29 mouse cellular contexts compared by ENCODE assay signal in genomic region chr9:114477019-114477418, GRCm38 (mm10). TPM values are rescaled to one million over a fixed set of nuclear protein-coding genes. Genes with fewer than 3 reads are reported as not detected.
DNase-seq lines count a peak whose midpoint lies in the region; ATAC-seq and TF ChIP-seq lines count a peak whose summit lies in the region.
"Had no signal": no experiment of that assay in that cellular context is flagged by ENCODE, and none has a peak within 500 bp of the region (broad histone marks: within the 10 kb centered on the region; RNA-seq: fewer than 3 reads in every experiment).

No protein-coding gene starts in this region.

- peak; percentile 59 for DNase-seq in CD4-positive helper T cell, adult 2 months (ENCODE audit: low read depth, low spot score)
- DNase-seq in CH12.LX (ENCODE audit: extremely low read depth), result peak; percentile 51
- DNase-seq in fat pad, adult 2 months (ENCODE audit: extremely low read depth, low read depth, low spot score), result peak; percentile 19
- DNase-seq in c-Kit-positive CD71-positive TER-119-positive erythroid progenitor cells, embryonic 14.5 days (ENCODE audit: low spot score), result no peak
- no peak for DNase-seq in cerebellum, postnatal 14 days
- DNase-seq in midbrain, embryonic 11.5 days (ENCODE audit: low spot score, missing footprints), result no peak
- DNase-seq in embryo, embryonic 10.5 days (ENCODE audit: low spot score), result no peak
- DNase-seq: adrenal gland, adult 8-10 months; adrenal gland, postnatal 14 days; adrenal gland, postnatal 36 days; B cell, adult 2 months; cerebellum, adult 11 months; cerebellum, adult 18-20 months; cerebellum, adult 8-10 months; cerebellum, adult 9-11 months; cerebellum, postnatal 25 days; embryo, embryonic 11 days; forebrain, postnatal 0 days had no signal

- H3K4me2 ChIP-seq in CH12.LX (ENCODE audit: insufficient read depth, low read depth, poor library complexity, severe bottlenecking), result peak overlapping the region; percentile 1; the same call in 1 of the 2 replicates
- no peak overlapping the region for H3K4me2 ChIP-seq in midbrain, embryonic 11.5 days
- H3K4me2 ChIP-seq: embryonic facial prominence, embryonic 13.5 days; embryonic facial prominence, embryonic 15.5 days; forebrain, embryonic 13.5 days; forebrain, embryonic 15.5 days had no signal

- no peaks in the 10 kb centered on the region for H3K79me2 ChIP-seq in CH12.LX (replicated peaks; ENCODE audit: control insufficient read depth, extremely low read depth, insufficient read depth, poor library complexity, severe bottlenecking)

- no peak for TF ChIP-seq POLR2A in CH12.LX (IDR thresholded peaks at IDR 0.05; ENCODE audit: low read depth, low read length)

- 93% methylated on average over 9 of the region's 9 CpGs for WGBS in midbrain, embryonic 11.5 days

- H3K36me3 ChIP-seq in CH12.LX (replicated peaks in 1 of 2; ENCODE audit: control insufficient read depth in 1 of 2, insufficient read depth in 1 of 2, low read length in 1 of 2), result peaks cover 7 to 46% of the 10 kb centered on the region in 2 experiments
- H3K36me3 ChIP-seq in midbrain, embryonic 11.5 days (ENCODE audit: control insufficient read depth, insufficient read depth, low read length), result no peaks in the 10 kb centered on the region
- H3K36me3 ChIP-seq: embryonic facial prominence, embryonic 15.5 days; forebrain, embryonic 15.5 days had no signal

- TF ChIP-seq EP300 in CH12.LX (IDR thresholded peaks at IDR 0.05; ENCODE audit: low read length), result 0 out of 2 replicates have a peak, but pooled peaks have one; percentile 16

- peak; percentile 33 for ATAC-seq in inflammation-experienced regulatory T-cells, adult 6 months
- no peak for ATAC-seq in midbrain, embryonic 11.5 days (ENCODE audit: low FRiP score)
- ATAC-seq: forebrain, embryonic 13.5 days; forebrain, embryonic 15.5 days; forebrain, postnatal 0 days had no signal

- no peak overlapping the region for H3K9ac ChIP-seq in CH12.LX (ENCODE audit: insufficient read depth, low read depth)
- no peak overlapping the region for H3K9ac ChIP-seq in midbrain, embryonic 11.5 days (ENCODE audit: low read length)
- H3K9ac ChIP-seq: embryonic facial prominence, embryonic 13.5 days; embryonic facial prominence, embryonic 15.5 days; forebrain, embryonic 13.5 days; forebrain, embryonic 15.5 days; forebrain, postnatal 0 days had no signal

- H3K27ac ChIP-seq in CH12.LX (ENCODE audit: insufficient read depth, low read depth), result peak overlapping the region; percentile 76
- no peak overlapping the region for H3K27ac ChIP-seq in midbrain, embryonic 11.5 days (ENCODE audit: low read depth, low read length)
- H3K27ac ChIP-seq: embryonic facial prominence, embryonic 13.5 days; embryonic facial prominence, embryonic 15.5 days; forebrain, embryonic 13.5 days; forebrain, embryonic 15.5 days had no signal

- no peak overlapping the region for H3K4me3 ChIP-seq in CH12.LX (replicated peaks in 1 of 3; ENCODE audit: low read depth in 2 of 3, low read length in 2 of 3, poor library complexity in 1 of 3)
- H3K4me3 ChIP-seq in midbrain, embryonic 11.5 days (ENCODE audit: low read depth, low read length), result no peak overlapping the region
- H3K4me3 ChIP-seq: embryonic facial prominence, embryonic 13.5 days; embryonic facial prominence, embryonic 15.5 days; erythroblast, embryonic 14.5 days; forebrain, embryonic 13.5 days; forebrain, embryonic 15.5 days had no signal

- H3K9me3 ChIP-seq in CH12.LX (replicated peaks; ENCODE audit: low read length), result no peaks in the 10 kb centered on the region
- H3K9me3 ChIP-seq in midbrain, embryonic 11.5 days (ENCODE audit: control insufficient read depth, low read length), result no peaks in the 10 kb centered on the region
- H3K9me3 ChIP-seq: embryonic facial prominence, embryonic 13.5 days; embryonic facial prominence, embryonic 15.5 days; forebrain, embryonic 13.5 days; forebrain, embryonic 15.5 days had no signal

- H3K27me3 ChIP-seq in CH12.LX (replicated peaks), result no peaks in the 10 kb centered on the region
- no peaks in the 10 kb centered on the region for H3K27me3 ChIP-seq in midbrain, embryonic 11.5 days (ENCODE audit: control insufficient read depth, insufficient read depth, low read length)
- H3K27me3 ChIP-seq: embryonic facial prominence, embryonic 13.5 days; embryonic facial prominence, embryonic 15.5 days; forebrain, embryonic 13.5 days; forebrain, embryonic 15.5 days had no signal

- dilution Hi-C loops in CH12.LX (cut with MboI; ENCODE audit: extremely low pct_ligation_motif_present, extremely low pct_unique_long_range_greater_than_20kb, low sequenced_read_pairs), result no loop called here

- no peak for TF ChIP-seq CTCF in CH12.LX (conservative IDR thresholded peaks at IDR 0.05 in 1 of 2, IDR thresholded peaks at IDR 0.05 in 1 of 2; ENCODE audit: low read depth in 2 of 2, low read length in 2 of 2)

- H3K4me1 ChIP-seq in CH12.LX (ENCODE audit: control insufficient read depth in 1 of 2, insufficient read depth in 2 of 2), result peaks cover 21 to 59% of the 10 kb centered on the region in 2 experiments
- no peaks in the 10 kb centered on the region for H3K4me1 ChIP-seq in midbrain, embryonic 11.5 days (ENCODE audit: control insufficient read depth, insufficient read depth, low read length)
- H3K4me1 ChIP-seq: embryonic facial prominence, embryonic 13.5 days; embryonic facial prominence, embryonic 15.5 days; forebrain, embryonic 13.5 days; forebrain, embryonic 15.5 days had no signal

- in situ Hi-C loops in CH12.LX (cut with MboI; ENCODE audit: low pct_ligation_motif_present, low pct_unique_long_range_greater_than_20kb, low sequenced_read_pairs), result loop anchor here (25.0 kb wide), 1 partner anchor 165 kb away; no protein-coding TSS in a partner anchor

- no peak for TF ChIP-seq RAD21 in CH12.LX (IDR thresholded peaks at IDR 0.05; ENCODE audit: low read depth, low read length)

TF ChIP-seq in CH12.LX, 34 proteins besides CTCF, POLR2A, EP300 and RAD21:
- peak; percentile 84 for TF ChIP-seq IRF4 (IDR thresholded peaks at IDR 0.05; ENCODE audit: low read depth, low read length)
- TF ChIP-seq MXI1 (IDR thresholded peaks at IDR 0.05; ENCODE audit: low read depth, low read length), result no peak
- TF ChIP-seq E2F4 (IDR thresholded peaks at IDR 0.05; ENCODE audit: insufficient replicate concordance, low read depth, low read length), result no peak
- TF ChIP-seq USF1 (IDR thresholded peaks at IDR 0.05; ENCODE audit: low read depth, low read length), result no peak
- TF ChIP-seq NELFE (IDR thresholded peaks at IDR 0.05; ENCODE audit: low read depth, low read length), result no peak
- TF ChIP-seq CHD1 (IDR thresholded peaks at IDR 0.05; ENCODE audit: low read depth, low read length), result no peak
- peak; percentile 70 for TF ChIP-seq BHLHE40 (IDR thresholded peaks at IDR 0.05; ENCODE audit: low read depth, low read length)
- peak; percentile 42; the same call in 1 of the 2 replicates for TF ChIP-seq MAX (IDR thresholded peaks at IDR 0.05; ENCODE audit: low read length)
- 0 out of 2 replicates have a peak, but pooled peaks have one; percentile 39 for TF ChIP-seq TCF12 (IDR thresholded peaks at IDR 0.05; ENCODE audit: low read depth, low read length)
- peak; percentile 71 for TF ChIP-seq NRF1 (IDR thresholded peaks at IDR 0.05; ENCODE audit: low read depth, low read length)
- TF ChIP-seq ZNF384 (IDR thresholded peaks at IDR 0.05; ENCODE audit: low read depth, low read length), result peak; percentile 55
- TF ChIP-seq UBTF (IDR thresholded peaks at IDR 0.05; ENCODE audit: low read depth, low read length), result no peak
- peak; percentile 54; the same call in 1 of the 2 replicates for TF ChIP-seq MYC (IDR thresholded peaks at IDR 0.05; ENCODE audit: low read depth, low read length)
TF ChIP-seq in CH12.LX: peak in this region for 7.

RNA-seq across cellular contexts. Expression of gene Ccr4, which starts 27.7 kb away (rescaled TPM):
- total RNA-seq in CH12.LX (2012; rRNA removed) (0.08 TPM in 2 replicates), CH12.LX (2014; rRNA removed) (0.36 and 0.55 TPM in 2 replicates)
- polyA plus RNA-seq in CH12.LX (2012; ENCODE audit: insufficient read length, low read depth), result 0.65 and 0.74 TPM in 2 replicates
- 10 to 100 TPM; 16.1 to 24.9 (median 17.5) TPM for polyA plus RNA-seq in inflammation-experienced regulatory T-cells, adult 6 months (2017; shearing (Covaris generic))
- polyA plus RNA-seq in midbrain, embryonic 11.5 days (2014; fragmentation: Nextera tagmentation; extraction: Ambion mirVana), result not detected in 2 replicates
- total RNA-seq: adrenal gland, adult 18-20 months; adrenal gland, adult 8-10 months; adrenal gland, postnatal 14 days; adrenal gland, postnatal 36 days; forebrain, postnatal 0 days; MEL had no signal
- polyA plus RNA-seq: cortical plate, adult 2 months; embryonic facial prominence, embryonic 11.5 days; erythroblast, embryonic 14.5 days; forebrain, embryonic 11.5 days; forebrain, embryonic 13.5 days; forebrain, embryonic 15.5 days; forebrain, postnatal 0 days had no signal

RNA-seq across cellular contexts. Expression of gene C130032M10Rik, which starts 38.5 kb away (rescaled TPM):
- total RNA-seq in CH12.LX (2012; rRNA removed) (not detected in 2 replicates), CH12.LX (2014; rRNA removed) (not detected in 2 replicates)
- polyA plus RNA-seq in CH12.LX (2012; ENCODE audit: insufficient read length, low read depth), result not detected in 2 replicates
- not detected for polyA plus RNA-seq in inflammation-experienced regulatory T-cells, adult 6 months (2017; shearing (Covaris generic))
- not detected in 2 replicates for polyA plus RNA-seq in midbrain, embryonic 11.5 days (2014; fragmentation: Nextera tagmentation; extraction: Ambion mirVana)
- total RNA-seq: adrenal gland, adult 18-20 months; adrenal gland, postnatal 14 days; adrenal gland, postnatal 36 days; forebrain, postnatal 0 days; MEL had no signal
- polyA plus RNA-seq: cortical plate, adult 2 months; embryonic facial prominence, embryonic 11.5 days; erythroblast, embryonic 14.5 days; forebrain, embryonic 11.5 days; forebrain, embryonic 13.5 days; forebrain, embryonic 15.5 days; forebrain, postnatal 0 days had no signal

Comparison
In these comparisons a context has a peak if more than half of its experiments do, and no peak if none do; other contexts are left out.
1. DNase-seq: peak in CD4-positive helper T cell, adult 2 months (single experiment), CH12.LX (single experiment) and fat pad, adult 2 months (single experiment); none in c-Kit-positive CD71-positive TER-119-positive erythroid progenitor cells, embryonic 14.5 days (single experiment), cerebellum, postnatal 14 days (0 of 2), midbrain, embryonic 11.5 days (single experiment) and embryo, embryonic 10.5 days (single experiment).